Mouse (Mus musculus): ENCODE results near the gene E2f4.
"Not testable (repeated sequence)": the region's sequence is repeated elsewhere in the genome, so short reads cannot be mapped to it uniquely, and the experiment has no call there.

The E2f4 gene

DNA sequence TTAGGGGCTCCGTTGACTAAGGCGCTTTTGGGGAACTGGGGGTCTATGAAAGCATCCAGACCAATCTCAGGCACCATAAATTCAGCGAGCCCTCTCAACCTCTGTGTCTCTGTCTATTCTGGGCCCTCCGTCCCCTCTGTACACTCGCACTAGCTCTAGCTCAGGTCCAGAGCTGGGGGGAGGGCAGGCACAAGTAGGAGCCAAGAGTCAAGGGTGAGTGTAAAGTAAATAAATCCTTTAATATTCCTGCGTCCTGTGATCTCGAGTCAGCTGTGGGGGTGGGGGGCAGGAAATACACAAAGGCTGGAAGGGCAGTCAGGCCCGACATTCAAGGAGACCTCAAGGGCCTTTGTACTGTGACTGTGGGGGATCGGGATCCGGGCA, 28.4 kb upstream of the E2f4 start:
- no peak for DNase-seq (ENCODE audit: low read depth in 1 of 2, low spot score in 2 of 2)

DNA sequence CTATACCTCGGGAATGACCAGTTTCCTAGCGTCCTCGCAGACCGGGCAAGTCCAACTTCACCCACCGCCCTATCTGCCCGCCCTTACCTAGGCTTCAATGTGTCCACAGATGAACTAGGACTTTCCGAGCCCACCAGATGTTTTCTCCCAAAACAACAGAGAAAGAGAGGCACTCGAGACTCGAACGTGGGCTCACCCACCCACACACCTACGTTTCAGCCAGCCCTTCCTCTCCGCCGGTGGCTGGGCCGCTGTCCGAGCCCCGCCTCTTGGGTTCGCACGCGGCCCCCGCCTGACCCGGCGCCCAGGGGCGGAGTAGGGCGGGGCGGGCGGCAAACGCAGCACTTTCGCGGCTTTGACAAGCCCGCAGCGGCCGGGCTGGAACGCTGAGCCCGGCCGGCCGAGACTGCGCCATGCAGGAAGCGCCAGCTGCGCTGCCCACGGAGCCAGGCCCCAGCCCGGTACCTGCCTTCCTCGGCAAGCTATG, 28.0 kb upstream of the E2f4 start, which contains the start of gene Hsf4:
Gene Hsf4, plus strand, starts transcription at position 341 of the 487 bp plus-strand sequence.
- no peak for DNase-seq (ENCODE audit: low read depth in 1 of 2, low spot score in 2 of 2)

DNA sequence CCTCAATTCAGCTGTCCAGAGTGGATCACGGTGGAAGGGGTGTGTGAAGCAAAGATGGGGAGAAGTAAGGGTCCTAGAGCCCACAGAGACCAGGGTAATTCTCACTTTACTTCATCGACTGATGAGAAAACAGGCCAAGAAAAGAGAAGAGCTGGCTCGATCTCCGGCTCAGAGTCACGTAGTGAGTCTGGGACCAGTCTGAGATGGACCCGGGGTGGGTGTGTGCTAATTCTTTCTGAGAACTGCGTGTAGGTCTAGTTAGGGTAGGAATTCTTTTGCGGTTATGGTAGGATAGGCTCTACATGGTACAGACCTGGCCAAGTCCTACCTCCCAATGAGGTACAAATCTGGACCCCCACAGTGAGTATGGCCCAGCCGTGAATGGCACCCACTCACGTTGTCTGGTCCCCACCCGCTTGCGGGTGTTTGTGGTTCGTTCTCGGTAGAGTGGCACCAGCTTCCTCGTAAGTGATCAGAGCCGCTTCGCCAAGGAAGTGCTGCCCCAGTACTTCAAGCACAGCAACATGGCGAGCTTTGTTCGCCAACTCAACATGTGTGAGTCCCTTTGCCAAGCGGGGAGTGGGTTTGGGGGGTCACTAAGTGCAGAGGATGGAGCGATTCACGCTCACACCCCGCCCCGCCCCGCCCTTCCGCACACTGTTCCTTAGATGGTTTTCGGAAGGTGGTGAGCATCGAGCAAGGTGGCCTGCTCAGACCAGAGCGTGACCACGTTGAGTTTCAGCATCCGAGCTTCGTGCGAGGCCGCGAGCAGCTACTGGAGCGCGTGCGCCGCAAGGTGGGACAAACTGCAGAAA, 27.2 kb upstream of the E2f4 start:
- DNase-seq (ENCODE audit: low read depth in 1 of 2, low spot score in 2 of 2) = no peak

- DNase-seq (ENCODE audit: low read depth in 1 of 2, low spot score in 2 of 2) = no peak
These were observed 26.6 kb upstream of the E2f4 start for GRCm38 (mm10) chr8:105270916-105271186.

DNA sequence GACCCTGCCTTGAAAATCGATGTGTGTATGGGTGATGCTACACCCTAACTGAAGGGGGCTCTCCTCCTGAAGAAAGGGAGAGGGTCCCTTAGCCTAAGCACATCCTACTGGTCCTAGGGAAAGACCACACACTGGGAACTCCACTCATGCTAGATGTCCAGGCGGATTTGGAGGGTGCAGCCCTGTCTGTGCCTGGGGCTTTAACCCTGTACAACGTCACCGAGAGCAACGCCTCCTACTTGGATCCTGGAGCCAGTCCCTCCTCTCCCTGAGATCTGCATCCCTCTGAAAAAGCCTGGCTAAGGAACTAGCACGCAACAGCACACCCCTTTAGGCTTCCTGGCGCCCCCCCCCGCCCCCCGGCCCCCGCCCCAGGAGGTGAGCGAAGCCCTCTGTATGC, 22.1 kb upstream of the E2f4 start:
- DNase-seq (ENCODE audit: low read depth in 1 of 2, low spot score in 2 of 2) = no peak

- no peak for DNase-seq (ENCODE audit: low read depth in 1 of 2, low spot score in 2 of 2)
These were observed 21.6 kb upstream of the E2f4 start, which contains the start of gene Nol3 for GRCm38 (mm10) chr8:105275840-105276239. Nol3 (plus strand) TSS chr8:105276140.

GRCm38 (mm10) chr8:105276292-105277120, 21.0 kb upstream of the E2f4 start:
- no peak for DNase-seq (ENCODE audit: low read depth in 1 of 2, low spot score in 2 of 2)

- DNase-seq (ENCODE audit: low read depth in 1 of 2, low spot score in 2 of 2) = no peak
These were observed 18.5 kb upstream of the E2f4 start for GRCm38 (mm10) chr8:105278911-105279334.

DNA sequence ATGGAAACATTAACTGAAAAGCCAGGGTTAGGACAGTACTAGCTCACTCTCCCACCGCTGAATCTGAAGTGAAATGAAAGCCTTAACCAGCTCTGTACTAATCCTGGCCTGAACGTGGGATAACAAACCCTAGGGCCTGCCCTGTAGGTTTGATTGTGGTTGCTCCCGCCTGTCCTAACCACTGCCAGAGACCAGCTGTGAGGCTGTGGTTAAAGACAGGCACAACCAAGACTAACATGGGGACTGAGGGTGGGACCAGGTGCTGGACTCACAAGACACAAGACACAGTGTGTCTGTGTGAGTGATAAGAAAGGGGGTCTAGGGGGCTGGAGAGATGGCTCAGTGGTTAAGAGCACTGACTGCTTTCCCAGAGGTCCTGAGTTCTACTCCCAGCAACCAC, 16.9 kb upstream of the E2f4 start:
- no peak for DNase-seq (ENCODE audit: low read depth in 1 of 2, low spot score in 2 of 2)

DNA sequence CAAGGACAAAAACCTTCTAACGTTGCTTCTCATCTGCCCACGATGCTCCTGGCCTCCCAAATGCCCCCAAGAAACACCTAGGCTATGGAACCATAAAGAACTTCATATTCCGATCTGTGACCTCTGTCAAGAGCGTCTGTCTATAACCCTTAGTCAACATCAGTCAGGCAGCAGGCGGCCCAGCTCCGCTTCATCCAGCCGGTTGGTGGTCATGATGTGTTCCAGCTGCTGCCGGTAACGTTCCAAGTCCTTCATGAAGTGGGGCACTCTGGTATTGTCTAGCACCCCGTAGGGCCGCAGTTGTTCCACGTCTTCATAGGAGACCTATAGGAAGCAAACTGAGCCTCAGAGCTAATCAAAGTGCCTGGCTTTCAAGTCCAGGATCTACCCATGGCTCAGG, 15.6 kb upstream of the E2f4 start:
- no peak for DNase-seq (ENCODE audit: low read depth in 1 of 2, low spot score in 2 of 2)

DNA sequence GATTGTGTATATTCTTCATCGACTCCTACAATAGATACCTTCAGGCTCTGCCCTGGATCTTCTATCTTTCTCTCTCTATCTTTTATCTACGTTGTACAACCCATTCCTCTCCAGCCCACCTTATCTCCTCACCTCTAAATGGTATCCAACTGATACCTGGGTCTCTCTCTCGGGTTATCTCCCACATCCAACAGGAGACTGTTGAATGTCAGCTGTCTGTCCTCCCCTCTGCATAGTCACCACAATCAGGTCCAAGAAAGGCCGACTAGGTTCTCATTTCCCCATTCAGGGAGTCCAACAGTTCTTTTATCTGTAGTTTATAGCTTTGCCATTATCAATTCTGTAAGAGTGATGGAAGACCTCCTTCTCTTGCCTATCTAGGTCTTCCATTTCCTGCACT, 15.2 kb upstream of the E2f4 start:
- DNase-seq (ENCODE audit: low read depth in 1 of 2, low spot score in 2 of 2) = no peak

GRCm38 (mm10) chr8:105283074-105283473, 14.4 kb upstream of the E2f4 start:
- DNase-seq (ENCODE audit: low read depth in 1 of 2, low spot score in 2 of 2) = no peak

DNA sequence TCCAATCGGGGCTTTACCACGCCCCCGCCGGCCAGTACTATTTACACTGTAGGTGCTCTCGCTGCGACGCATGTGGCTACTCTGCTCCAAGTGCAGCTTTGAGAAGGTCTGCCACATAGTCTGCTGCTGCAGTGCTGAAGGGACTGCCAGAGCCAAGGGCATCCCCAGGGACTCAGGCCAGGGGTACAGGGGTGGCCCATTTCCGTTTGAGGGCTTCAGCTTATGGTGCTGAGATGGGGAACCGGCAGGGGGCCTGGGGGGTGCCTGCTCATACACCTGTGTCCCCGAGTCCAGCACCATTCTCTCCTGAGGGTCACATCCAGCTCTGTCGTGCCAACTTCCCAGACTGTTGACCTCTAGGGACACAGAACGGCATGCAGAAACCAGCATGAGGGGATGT, 11.9 kb upstream of the E2f4 start:
- no peak for DNase-seq (ENCODE audit: low read depth in 1 of 2, low spot score in 2 of 2)

DNA sequence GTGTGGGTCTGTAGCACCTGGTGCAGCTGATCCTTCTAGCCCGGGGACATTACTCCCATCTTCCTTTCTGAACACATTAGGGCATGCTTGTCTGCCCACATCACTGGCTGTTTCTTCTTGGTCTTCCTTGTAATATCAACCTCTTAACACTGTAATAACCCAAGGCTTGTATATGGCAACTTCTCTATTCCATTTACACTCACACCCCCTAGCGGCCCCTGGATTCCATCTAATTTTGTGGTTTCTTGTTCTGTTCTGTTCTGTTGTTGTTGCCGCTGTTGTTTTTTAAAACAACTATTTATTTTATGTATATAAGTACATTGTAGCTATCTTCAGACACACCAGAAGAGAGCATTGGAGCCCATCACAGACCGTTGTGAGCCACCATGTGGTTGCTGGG, 10.6 kb upstream of the E2f4 start:
- DNase-seq (ENCODE audit: low read depth in 1 of 2, low spot score in 2 of 2) = no peak

DNA sequence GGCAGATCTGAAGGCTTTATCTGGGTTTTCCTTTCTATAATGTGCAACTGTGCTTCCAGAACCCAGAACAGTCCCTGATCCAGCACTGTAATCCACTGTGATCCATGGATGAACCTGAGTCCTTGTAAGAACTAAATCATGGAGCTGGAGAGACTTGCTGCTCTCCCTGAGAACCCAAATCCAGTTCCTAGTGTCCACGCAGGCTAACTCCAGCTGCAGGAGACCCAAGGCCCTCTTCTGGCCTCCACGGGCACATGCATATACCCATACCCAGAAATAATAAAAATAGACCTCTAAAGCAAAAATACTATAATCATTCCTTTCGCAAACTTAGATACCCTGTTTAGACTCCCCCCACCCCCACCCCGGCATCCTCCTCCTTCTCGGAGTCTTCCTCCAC, 9.2 kb upstream of the E2f4 start:
- DNase-seq (ENCODE audit: low read depth in 1 of 2, low spot score in 2 of 2) = no peak

GRCm38 (mm10) chr8:105288958-105289732, 8.3 kb upstream of the E2f4 start:
- peak; percentile 87 to 92 for DNase-seq (ENCODE audit: low read depth in 1 of 2, low spot score in 2 of 2)

GRCm38 (mm10) chr8:105289805-105290460, 7.5 kb upstream of the E2f4 start, which contains the start of gene 4931428F04Rik:
4931428F04Rik (minus strand) TSS chr8:105289864.
- no peak for DNase-seq (ENCODE audit: low read depth in 1 of 2, low spot score in 2 of 2)

- DNase-seq (ENCODE audit: low read depth in 1 of 2, low spot score in 2 of 2) = peak; percentile 63 to 80
These were observed 6.7 kb upstream of the E2f4 start for GRCm38 (mm10) chr8:105290554-105291314.

DNA sequence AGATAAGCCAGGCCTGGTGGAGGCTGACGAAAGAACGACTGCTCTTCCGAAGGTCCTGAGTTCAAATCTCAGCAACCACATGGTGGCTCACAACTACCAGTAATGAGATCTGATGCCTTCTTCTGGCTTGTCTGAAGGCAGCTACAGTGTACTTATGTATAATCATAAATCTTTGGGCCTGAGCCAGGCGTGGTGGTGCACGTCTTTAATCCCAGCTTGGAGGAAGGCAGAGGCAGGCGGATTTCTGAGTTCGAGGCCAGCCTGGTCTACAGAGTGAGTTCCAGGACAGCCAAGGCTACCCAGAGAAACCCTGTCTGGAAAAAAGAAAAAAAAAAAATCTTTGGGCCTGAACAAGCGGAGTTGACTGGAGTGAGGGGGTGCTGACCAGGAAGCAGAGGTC, 6.1 kb upstream of the E2f4 start:
- DNase-seq (ENCODE audit: low read depth in 1 of 2, low spot score in 2 of 2) = not testable (repeated sequence)

DNA sequence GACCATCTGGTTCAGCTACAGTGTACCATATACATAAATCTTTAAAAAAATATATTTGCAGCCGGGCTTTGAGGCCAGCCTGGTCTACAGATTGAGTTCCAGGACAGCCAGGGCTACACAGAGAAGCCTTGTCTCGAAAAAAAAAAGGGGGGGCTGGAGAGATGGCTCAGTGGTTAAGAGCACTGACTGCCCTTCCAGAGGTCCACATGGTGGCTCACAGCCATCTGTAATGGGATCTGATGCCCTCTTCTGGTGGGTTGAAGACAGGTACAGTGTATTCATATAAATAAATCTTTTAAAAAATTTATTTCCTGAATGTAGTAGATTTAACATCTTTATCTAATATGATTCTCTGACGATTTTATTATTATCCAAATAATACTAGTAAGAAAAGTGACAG, 5.7 kb upstream of the E2f4 start:
- not testable (repeated sequence) for DNase-seq (ENCODE audit: low read depth in 1 of 2, low spot score in 2 of 2)
